Mouse (Mus musculus): ENCODE measurements at regions not wholly inside any gene's neighbourhood (a gene's known extent, or its start where the extent isn't known, plus 50 kb on each side); places are given as distances from the start of the nearest gene placed in this dataset.
A peak's percentile ranks its signal among the peaks of the same experiment; 100 is the strongest.

DNA sequence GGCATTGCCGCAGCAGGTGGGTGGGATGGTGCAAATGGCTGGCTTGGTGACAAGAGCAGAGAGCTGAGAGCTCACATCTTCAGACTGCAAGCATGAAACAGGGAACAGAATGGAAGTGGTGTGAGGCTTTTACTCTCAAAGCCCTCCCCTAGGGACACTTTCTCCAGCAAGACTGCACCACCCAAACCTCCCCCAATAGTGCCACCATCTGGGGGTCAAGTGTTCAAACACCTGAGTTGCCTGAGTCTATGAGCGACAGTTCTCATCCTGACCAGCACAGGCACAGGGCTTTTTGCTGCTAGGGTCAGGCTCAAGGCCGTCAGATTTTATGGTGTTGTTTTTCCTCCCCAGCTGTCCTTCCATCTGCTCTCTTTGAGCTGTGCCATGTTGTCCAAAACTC, 337.9 kb upstream of the Eif4g2 start:
- no peak for DNase-seq (ENCODE audit: low spot score)

DNA sequence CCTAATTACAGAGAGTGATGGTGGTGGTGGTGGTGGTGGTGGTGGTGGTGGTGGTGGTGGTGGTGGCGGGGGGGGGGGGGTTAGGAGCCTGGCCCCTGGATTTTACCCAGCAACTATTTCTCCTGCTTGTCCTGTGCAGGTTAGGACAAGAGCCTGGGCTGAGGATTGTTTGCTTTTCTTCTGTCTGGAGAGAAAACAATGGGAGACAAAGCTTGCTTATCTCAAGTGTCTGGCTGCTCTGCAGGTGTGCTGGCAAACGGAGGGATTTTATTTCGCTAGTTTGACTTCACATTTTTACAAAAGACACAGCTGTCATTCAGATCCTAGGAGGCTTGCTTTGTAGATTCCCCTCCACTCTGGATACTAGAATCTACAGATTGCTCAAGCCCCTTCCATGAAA, 334.9 kb upstream of the Eif4g2 start:
- DNase-seq (ENCODE audit: low spot score), result no peak

DNA sequence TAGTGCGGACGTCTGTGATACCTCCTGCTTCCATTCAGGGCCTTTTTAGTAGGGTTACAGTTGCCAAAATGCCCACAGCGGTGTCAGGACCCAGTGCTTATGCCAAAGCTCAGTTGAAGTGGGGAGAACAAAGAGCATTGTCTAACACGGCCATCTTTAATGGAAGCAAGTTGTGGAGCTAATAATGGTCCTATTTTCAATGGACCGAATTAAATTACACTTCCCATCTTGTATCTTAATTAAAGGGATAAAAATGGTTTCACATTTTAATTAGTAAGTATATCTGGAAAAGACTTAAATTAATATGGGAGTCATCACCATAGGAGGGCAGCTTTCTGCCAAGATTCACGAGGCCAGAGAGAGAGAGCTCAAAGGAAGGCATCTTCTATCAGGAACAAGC, 333.2 kb upstream of the Eif4g2 start:
- no peak for DNase-seq (ENCODE audit: low spot score)

DNA sequence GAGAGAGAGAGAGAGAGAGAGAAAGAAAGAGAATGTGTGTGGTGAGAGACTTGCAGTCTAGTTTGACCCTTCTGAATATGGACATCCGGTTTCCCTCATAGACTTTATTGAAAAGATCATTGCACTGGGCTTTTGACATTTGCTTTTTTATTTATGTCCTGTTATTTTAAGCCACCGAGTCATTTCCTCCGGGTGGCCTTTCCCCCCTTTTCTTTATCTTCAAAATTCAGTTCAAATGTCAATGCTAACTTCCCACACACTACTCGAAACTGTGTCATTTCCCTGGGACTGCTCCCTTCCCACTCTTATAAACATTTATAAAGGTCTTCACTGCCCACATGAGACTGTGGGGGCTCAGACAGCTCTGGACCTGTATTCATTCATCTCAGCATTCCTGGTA, 330.9 kb upstream of the Eif4g2 start:
- no peak for DNase-seq (ENCODE audit: low spot score)

DNA sequence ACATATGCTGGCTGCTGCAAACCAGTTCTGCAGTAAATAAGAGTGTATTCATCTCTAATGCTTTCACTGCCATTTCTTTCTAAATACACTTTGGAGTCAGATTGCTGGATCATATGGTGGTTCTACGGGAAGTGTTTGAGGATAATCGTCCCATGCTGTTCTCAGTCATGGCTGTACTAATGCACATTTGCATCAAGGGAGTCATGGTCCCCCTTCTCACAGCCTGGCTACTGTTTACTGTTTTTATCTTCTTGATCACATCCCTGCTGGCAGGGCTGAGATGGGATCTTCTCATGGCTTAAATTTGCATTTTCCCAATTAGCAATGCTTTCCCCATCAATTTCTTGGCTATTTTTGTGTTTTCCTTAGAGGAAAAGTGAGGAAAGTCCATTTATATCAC, 330.1 kb upstream of the Eif4g2 start:
- DNase-seq (ENCODE audit: low spot score), result no peak

DNA sequence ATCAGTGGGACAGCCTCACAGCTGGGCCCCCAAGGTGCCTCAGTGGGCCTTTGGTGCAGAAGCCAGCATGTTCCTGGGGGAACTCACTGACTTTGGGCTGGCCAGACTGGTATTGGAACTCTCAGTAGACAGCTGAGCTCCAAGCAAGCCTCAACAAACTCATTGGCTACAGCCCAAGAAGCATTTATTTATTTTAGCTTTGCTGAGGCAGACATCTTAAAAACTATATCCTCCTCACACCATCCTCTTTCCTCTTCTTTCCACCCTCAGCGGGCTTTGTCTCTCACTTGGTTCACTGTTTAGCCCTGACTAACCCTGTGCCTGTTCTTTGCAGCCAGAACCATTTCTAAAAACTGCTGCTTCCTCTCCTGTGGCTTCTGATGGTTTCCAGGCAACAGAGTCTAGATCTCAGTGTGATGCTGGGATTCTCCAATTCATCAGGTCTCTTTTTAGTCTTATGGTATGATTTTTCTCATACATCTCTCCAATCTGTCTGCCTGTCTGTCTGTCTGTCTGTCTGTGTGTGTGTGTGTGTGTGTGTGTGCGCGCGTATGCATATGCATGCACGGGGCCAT, 328.6 kb upstream of the Eif4g2 start:
- DNase-seq (ENCODE audit: low spot score), result no peak

DNA sequence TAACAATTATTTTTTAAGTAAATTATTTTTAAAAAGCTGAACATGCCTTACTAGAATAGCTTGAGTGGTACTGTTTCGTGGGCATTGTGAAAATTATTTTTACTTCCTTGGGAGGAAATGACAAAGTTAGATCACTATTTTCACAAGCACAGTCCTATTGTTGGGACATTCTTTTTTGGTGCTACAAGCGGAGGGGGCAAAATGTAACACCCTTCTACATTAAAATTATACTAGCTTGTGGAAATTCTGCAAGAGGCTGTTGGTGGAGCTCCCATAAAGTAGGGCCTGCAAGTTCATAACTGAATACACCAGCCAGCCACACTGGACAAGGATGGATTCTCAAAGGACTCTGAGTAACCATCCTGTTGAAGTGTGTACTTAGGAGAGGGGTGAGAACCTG, 313.1 kb upstream of the Eif4g2 start:
- no peak for DNase-seq (ENCODE audit: low spot score)

DNA sequence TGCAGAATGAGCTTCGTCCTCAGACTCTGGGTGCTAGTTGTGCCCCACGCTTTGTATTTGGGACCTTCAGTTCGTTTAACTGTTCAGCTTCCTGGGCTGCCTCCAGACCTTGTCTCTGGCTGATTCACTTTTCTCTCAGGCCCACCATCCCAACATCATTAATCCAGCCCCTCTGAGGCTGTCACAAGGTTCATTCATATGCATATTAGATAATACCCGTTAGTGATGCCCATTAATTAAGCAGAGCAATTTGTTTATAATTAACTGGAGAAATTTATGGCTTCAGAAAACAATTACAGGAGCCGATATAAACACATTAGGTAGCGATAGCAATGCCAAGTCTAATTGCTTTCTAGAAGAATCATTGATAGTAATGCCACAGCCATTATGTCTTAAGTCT, 312.3 kb upstream of the Eif4g2 start:
- DNase-seq (ENCODE audit: low spot score), result no peak

DNA sequence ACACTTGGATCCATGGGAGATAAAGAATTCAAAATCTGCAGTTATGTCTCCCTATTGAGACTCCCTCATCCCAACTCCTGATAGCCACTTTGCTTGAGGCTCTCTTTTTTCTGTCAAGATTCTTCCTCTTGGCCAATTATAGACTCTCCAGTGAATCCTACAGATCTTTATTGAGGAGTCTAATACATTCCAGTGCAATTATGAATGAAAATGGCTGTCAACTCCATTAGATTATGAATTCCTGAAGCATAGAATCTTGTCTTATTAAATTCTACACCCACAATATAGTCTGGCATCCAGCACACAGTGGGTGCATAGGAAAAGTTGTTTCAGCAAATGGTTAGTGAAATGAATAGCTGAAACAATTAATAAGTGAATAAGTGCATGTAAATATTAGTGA, 311.0 kb upstream of the Eif4g2 start:
- DNase-seq (ENCODE audit: low spot score), result no peak

DNA sequence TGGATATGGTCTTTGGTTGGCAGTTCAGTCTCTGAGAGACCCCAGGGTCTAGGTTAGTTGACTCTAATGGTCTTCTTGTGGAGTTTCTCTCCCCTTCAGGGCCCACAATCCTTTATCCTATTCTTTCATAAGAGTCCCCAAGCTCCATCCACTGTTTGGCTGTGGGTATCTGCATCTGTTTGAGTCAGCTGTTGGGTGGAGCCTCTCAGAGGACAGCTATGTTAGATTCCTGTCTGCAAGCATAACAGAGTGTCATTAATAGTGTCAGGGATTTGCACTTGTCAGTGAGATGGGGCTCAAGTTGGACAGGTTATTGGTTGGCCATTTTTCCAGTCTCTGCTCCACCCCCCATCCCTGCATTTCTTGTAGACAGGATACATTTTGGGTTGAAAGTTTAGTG, 306.9 kb upstream of the Eif4g2 start:
- DNase-seq (ENCODE audit: low spot score), result no peak

DNA sequence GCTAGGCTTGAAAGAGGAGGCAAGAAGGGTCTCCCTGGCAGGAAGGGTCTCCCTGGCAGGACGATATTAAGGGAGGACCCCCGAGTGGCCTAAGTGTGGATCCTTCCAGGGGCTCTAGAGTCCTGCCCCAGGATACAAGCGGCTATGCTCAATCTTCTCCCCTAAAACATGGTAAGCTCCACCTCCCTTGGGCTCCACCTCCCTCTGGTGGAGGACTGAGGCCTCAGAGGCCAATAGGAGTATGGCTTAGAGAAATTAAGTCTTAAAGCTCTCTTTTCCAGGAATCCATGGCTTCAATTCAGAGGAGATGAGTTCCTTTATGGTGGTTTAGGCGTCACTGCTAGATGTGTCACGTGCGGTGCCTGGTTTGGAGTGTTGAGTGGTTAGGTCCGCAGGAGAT, 291.7 kb upstream of the Eif4g2 start:
- DNase-seq (ENCODE audit: low spot score), result no peak

DNA sequence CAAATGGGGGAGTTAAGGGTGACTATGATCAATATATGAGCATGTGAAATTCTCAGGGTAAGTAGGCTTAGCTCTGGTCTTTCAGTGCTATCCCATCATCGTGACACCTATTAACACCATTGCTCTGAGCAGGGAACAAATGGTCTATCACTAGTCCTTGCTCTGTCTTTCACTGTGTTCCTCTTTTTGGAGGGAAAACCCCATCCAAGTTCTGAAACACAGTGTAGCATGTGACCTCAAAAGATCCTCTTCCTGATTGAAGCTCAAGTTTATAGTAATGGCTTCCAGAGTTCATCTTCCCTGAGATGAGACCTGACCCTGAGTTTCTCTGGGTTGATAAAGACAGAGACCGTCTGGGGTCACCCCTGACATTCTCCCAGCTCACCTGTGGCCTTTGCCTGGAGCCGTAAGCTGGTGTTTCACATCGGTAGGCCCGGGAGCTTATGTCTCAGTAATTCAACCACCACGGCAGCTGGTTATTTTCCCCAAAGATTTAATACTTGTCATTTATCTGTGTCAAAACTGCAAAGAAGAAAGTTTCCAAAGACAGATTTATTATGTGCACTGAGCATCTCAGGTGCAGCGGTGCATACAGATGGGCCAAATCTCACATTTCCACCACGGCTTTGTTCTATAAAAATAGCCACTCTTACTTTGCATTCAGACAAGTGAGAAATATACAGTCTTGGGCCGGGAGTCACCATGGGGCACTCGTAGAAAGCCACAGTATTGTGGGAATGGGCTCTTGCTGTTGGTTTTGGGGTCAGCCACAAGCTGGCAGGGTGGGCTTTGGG, 290.7 kb upstream of the Eif4g2 start:
- no peak for DNase-seq (ENCODE audit: low spot score)

DNA sequence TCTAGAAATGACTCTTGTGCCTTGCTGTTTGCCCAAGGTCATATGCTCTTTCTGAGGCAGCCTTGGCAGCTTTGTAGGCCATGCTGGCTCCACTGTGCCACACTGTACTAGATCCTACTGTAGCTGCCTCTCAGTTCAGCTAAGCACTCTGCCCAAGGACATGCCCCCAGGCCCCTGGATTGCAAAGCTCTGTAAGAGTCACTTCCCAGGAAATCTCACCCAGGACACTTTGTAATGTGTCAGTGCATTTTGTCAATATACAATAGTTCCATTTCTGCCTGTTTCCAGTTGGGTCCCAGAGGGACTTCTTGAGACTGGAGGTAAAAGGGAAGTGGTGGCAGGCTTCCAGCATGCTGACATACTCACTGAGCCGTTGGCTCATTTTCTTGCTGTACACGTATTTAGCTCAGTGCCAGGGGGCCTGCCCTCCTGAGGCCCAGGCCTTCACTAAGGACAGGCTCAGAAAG, 287.6 kb upstream of the Eif4g2 start:
- peak; percentile 9 for DNase-seq (ENCODE audit: low spot score)

DNA sequence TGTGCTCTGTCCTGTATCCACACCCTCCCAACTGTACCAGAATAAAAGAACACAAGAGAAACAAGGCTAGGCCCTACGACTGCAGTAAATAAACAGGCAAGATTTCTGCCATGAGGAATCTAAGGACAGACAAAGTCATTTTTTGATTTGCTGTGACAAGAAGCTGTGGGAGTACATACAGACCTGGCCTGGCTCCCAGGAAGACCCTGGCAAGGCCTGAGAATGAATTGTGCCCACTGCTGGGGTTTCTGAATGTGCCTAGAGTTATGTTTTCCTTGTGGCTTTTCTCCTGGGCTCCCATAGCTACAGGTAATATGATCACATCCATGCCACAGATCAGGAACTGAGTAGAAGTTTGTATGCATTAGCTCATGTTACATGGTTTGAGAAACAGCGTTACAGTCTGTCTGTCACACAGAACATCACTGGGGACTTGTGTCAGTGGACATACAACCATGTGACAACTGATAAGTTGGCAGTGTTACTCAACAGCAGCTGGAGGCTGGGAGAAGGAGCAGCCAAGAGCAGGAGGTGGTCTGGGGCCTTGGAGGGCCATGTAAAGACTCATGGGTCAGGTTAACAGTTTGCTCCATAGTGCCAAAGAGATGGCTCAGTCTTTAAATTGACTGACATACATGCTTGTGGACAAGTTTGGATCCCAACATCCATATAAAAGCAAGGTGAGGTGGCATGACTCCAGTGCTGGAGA, 285.6 kb upstream of the Eif4g2 start:
- DNase-seq (ENCODE audit: low spot score), result no peak

DNA sequence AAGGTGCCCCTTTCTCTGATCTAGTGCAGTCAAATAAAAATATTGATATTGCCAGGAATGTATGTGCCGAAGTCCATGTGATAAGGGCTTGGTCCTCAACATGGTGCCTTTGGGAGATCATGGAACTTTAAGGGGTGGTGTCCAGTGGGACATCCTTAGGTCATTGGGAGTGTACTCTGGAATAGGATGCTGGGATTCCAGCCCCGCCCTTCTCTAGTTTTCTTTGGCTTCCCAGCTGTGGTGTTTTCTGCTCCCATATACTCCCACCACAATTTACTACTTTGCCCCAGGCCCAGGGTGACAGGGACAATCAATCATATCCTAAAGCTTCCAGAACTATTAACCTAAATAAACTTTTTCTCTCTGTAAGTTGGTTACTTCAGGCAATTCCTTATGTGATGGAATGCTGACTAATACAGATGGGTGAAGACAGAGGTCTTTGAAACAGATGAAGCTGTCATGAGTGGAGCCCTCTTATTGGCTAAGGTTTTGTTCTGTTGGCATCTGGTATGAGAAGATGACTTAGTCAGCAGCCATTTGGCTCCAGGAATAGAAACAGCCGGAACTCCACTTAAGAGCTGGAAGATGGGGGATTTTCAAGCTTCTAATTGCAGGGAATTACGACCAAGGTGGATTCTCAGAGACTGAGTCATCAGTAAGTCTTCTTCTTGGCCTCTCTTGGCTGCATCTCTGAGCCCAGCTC, 284.3 kb upstream of the Eif4g2 start:
- DNase-seq (ENCODE audit: low spot score), result no peak

DNA sequence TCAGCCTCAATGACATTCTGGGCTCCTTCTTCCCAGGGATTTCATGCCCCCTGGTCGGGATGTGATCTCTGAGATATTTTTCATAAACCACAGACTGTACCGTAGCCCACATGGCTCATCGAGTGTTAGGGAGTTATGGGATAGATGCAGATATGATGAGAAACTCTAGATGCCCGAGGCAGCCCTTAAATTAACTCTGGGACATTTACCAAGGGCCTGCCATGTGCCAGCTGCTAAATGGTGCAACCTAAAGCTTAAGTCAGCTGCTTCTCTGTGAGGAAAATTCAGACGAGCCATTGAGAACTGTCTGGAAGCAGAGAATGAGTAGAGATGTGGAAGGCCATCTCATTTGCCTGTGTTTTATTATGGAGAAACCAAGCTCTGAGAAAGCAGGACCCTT, 282.6 kb upstream of the Eif4g2 start:
- DNase-seq (ENCODE audit: low spot score), result no peak

DNA sequence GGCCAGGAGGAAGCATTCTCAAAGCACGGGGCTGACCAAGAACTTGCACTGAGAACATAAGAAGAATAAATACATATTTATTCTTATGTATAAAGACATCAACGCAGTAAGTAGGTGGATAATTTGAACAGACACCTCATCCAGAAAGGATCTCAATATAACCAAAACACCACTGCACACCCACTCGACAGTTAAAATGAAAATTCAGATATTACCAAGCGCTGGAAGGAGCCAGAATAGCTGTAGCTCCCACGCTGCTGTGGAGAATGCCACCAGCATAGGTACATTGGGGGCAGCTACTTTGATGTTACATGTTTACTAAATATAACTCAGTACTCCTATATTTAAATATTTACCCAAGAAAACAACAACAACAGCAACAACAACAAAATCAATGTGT, 280.4 kb upstream of the Eif4g2 start:
- no peak for DNase-seq (ENCODE audit: low spot score)

DNA sequence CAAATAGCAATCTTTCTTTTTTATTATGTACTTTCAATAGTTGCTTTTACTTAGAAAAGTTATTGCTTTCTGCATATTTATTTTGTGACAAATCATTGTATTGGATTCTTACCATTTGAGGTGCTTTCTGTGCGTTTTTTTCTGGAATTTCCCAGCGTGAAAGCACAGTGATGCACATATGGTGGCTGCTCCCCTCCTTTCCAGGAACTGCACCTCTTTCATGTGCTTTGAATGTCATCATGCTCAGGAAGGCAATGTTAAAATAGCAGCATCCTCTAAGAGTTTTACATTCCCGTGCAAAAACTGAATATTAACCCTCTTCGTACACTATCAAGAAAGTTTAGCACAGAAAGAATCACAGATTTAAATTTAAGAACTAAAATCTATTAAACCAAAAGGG, 279.8 kb upstream of the Eif4g2 start:
- DNase-seq (ENCODE audit: low spot score), result no peak

DNA sequence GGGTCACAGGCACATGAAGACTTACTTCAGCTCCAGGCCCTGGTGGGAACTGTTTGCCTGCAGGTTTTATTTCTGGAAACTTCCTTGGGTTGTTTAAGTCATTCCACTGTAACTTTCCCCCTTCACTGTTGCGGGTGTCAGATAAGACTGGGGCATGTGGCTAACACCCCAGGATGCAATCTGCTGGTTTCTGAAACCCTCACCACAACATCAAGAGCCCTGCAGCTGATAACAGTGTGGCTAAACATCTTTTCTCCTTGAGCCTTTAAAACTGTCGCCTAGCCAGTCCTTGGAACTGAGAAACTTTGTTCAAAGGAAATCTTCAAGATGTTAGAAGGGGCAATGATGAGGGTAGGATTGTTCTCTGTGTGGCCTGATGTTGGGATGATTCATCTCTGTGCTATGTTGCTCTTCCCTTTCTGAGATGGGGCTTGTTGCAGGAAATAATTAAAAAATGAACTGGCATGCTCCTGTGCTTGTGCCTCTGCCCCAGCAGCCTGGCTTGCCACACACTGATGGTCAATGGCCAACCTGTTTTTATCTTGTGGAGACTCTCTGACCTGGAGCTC, 272.3 kb upstream of the Eif4g2 start:
- no peak for DNase-seq (ENCODE audit: low spot score)

DNA sequence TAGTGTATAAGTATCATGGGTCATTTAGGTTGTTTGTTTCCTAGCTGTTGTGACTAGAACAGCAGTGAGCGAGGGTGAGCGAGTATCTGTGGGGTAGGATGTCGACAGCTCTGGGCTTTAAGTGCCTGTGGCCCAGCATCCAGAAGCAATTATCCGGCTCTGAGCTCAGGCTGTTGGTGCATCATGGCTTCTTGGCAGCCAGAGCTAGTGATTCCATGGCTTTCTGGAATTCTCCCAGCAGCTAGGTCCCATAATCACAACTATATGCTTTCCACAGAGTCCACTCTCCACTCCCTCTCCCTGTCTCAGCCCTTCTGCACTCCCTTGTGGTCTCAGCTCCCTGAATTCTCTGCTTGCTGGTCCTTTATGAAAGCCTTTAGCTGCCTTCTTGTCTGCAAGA, 271.2 kb upstream of the Eif4g2 start:
- no peak for DNase-seq (ENCODE audit: low spot score)

DNA sequence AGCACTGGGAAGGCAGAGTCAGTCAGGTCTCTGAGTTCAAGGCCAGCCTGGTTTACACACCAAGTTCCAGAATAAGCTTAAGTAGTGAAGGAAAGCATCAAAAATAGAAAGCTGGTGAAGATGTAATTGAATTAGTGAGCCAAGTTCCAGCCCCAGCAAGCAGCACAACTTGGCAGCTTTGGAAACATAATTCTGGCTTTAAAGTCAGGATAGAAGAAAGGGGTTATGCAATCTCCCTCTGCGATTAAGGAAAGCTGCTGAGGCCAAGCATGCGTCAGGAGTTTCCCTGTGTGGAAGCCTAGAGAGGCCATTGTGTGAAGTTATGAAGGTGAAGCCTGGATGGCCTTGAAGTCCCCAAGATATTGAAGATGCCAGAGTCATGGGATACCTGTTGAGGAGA, 269.3 kb upstream of the Eif4g2 start:
- DNase-seq (ENCODE audit: low spot score), result no peak

DNA sequence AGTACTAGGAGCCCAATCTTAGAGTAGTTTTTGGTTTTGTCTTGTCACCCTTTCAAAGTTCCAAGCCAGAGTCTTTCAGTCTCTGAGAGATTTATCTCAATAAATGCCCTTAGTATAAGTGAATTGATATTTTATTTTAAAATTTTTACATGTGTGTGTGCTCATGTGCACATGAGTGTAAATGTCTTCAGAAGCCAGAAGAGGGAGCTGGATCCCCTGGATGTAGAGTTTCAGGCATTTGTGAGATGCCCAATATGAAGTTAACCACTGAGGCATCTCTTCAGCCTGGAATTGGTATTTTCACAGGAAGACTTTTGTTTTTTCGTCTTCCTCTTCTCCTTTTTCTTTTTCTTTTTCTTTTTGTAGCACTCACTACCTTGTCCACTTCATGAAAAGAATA, 262.3 kb upstream of the Eif4g2 start:
- no peak for DNase-seq (ENCODE audit: low spot score)

DNA sequence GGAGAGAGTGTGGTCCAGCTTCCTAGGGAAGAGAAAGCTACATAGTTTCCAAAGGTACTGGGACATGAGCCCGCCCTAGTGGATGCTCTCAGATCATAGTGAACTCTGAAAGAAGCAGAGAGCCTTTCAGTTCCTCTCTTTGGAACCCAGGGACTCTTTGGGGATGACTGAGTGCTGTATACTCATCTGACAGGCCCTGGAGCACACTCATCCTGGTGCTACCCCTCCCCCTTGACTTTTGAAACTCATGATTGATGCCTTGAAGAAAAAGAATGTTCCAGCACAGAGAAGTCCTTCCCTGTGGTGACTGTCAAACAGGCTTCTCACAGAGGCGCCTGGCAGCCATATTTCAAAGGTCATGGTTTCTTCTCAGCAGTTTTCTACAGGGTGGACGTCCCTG, 254.2 kb upstream of the Eif4g2 start:
- no peak for DNase-seq (ENCODE audit: low spot score)

Measured in urinary bladder, postnatal 14 days (tissue).